Mouse (Mus musculus) adrenal gland, adult (tissue): ENCODE results near the gene Atxn2.
"Not testable (repeated sequence)": the region's sequence is repeated elsewhere in the genome, so short reads cannot be mapped to it uniquely, and the experiment has no call there.

Source experiments
- DNase-seq, 2 experiments: peaks; one replicate each; pipeline ENCODE4 v3.0.0; 2022 to 2023; ENCODE audit warnings: low spot score in 1 of 2; ENCODE audit not compliant: inconsistent age in 2 of 2

Atxn2 gene

DNA sequence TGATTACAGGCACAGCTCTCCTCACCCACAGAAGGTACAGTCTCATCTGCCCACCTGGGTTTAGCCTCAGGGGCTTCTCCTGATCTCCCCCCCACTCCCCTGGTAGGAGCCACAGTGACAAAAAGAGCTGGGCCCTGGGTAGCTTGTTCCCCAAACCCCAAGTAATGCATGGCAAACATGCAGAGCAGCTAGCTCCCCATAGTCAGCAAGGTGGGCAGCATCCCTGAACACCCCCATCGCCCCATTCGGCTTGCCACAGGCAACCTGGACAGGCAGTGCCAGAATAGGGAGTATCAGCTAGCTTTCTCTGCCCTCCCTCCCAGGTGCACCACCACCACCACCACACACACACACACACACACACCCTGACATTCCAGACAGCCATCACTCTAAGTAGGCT, 122.0 kb downstream of the Atxn2 start:
- no peak for DNase-seq

DNA sequence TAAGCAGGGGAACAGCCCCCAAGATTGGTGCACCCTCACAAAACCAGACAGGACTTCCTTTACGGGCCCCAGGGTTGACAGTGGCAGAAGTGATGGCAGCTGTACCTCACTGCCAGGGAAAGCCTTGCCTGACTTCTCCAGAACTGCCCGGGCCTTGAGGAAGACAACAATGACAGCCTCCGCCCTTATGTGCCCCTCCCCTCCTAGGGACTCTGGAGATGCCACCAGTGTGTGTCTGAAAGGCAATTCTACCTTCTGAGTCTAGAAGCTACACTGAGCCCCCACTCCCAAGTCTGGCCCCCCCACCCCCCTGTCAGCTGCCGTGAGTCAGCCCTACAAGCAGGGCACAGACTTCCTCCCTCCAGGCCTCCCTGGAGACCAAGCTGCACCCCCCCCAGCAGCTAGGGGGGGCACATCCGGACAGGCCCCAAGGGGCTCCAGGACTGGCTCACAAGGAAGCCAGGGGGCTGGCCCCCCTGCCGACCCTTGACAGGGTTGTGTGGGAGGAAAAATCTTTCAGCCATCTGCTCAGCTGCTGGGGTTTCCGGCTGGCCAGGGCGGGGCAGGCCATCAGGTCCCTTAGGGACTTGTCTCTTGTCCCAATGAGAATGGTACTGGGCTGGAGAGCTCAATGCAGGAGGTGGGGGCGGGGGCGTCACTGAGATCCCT, 122.6 kb downstream of the Atxn2 start:
- peak; percentile 85 to 86 for DNase-seq

DNA sequence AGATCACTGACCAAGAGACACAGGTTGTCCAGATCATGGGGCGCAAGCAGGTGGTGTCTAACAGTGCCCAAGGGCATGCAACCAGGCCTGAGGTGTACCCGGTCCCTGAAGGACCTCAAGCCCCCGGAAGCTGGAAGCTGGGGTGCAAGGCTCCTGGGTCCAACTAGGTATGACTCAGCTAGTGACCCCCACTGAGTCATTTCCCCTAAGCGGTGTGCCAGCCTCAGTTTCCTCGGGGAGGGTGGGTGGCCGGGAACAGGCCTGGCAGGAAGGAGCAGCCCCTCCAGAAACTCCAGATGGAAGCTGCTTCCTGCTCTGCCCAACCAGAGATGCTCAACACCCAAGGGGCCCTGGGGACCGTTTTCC, 123.1 kb downstream of the Atxn2 start:
- DNase-seq: no peak

DNA sequence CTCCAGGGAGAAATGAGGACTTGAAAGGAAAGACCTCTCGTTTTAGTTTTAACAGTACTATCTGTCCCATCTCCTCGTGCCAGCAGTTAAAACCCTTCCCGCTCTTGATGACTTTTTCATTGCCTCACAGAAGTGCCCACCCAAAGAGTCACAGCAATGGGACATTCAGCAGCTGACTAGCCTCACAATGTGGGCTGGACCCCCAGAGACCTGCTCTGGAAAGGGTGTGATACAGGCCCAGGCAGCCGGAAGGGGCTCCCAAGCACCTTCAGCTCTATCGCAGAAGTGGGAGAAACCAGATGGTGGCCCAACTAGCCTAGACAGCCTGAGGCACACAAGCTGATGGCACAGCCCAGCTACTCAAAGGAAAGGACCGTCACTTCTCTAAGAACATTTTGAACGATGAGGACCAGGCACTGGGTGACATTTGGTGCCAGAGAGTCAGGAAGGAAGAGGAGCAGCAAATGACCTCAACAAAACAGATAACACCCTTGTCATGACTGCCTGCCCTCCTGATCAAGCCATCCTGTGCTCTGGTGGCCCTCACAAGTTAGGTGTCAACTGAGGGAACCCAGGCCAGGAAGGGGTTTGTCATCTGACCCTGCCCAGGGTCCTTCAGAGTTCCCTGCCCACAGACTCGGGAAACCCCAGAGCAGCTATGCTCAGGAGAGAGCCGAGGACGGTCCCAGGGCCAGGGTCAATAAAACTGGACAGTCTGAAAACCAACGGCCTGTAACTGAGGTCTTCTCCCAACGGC, 124.0 kb downstream of the Atxn2 start:
- peak; percentile 65 to 84 for DNase-seq

DNA sequence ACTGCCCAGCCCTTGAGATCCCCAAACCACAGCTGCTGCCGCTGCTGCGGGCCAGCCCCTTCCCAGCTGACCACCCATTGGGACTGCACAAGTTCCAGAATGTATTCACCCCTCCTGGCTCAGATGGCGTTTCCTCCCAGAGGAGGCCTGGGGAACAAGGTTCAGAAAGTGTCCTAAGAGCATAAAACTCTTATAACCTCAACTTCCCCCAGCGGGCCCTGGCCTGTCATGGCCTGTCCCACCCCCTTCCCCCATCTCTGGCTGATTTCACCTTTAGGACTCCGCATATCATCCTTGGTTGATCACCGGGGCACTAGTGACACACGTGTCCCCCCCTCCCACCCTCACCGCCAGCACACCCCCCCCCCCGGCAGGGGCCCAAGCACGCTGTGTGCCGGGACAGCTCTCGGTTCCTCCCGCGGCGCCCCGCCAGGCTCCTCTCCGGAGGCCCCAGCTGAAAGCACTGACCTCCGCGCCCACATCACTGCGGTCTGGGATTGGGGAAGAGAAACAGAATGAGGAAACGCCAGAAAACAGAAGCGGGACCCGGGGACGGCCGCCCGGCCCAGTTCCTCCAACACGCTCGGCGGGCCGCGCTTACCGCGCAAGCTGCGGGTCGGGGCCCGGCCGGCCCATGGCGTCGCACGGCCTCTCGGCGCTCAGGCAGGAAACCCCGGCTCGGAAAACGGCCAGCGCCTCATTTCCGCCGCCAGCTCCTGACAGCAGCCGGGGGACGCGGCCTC, 125.0 kb downstream of the Atxn2 start:
- DNase-seq: peak in 1 of 2 experiments; percentile 75

DNA sequence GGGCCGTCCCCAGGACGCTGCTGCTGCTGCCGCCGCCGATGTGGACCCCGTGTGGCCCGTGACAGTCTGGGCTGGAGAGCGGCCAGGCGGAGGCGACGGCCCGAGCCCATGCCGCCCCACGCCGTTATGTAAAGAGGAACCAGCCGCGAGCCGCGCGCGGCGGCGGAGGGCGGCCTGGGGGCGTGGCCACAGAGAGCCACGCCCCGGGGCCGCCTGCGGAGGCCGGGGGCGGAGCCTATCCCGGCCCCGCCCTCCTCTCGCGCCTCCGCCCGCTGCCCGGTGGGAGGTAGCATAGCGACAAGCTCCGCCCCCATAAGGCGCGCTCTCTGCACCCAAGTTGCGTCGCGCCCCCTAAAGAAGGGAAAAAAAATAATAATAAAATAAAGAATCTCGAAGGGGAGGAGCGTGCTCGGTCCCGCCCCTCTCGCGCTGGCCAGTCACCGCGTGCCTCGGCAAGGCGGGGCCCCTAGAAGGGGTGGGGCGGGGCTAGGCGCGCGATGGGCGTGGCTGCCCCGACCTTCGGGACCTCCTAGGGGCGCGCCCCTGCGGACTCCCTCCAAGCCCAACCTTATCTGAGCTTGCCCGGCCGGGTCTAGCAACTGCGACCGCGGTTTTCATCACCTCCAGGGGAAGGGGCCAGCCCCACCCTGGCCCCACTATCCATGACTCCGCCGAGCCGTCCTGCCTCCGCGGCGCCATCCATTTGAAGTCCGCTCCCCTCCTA, 125.7 kb downstream of the Atxn2 start:
- DNase-seq: peak; percentile 97 to 98

DNA sequence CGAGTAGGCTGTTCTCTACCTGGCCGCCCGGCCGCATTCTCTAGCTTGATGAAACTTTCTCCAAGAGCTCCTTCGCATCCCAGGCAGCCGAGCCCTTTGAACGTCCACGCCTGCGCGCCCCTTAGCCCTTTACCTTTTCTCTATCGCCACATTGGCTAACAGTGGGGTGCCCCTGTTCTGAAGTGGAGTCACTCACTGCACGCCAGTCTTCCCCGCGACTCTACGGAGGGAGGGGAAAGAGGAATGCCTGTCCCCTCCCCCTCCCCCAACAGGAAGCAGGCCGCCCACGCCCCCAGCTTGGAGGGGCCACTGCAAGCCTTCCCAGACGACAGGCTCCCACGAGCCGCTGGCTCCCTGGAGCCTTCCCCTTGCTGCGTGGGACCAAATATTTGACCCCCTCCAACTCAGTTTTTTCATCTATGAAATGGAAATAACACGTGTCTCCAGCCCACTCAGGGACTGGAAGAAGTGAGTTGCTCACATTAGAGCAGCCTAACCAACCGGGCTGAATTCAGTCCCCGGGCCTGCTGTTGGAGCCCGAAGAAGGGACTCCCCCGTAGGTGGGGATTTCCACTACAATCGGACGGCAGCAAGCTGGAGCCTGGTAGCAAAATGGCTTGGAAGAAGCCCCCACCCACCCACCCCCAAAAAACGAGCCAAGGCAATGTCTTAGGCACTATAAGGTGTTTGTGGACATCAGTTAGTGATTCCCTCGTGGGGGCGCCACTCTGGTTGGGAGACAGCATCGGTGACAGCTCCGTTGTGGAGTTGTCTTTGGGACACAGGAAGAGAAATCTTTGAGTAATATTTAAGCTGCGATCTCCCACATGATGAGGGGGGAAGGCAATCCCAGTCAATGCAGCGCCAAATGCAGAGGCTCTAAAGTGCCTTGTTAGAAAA, 126.6 kb downstream of the Atxn2 start, which contains the start of gene Sh2b3:
Gene Sh2b3, minus strand, starts transcription at position 206 of the 900 bp plus-strand sequence.
- no peak for DNase-seq

DNA sequence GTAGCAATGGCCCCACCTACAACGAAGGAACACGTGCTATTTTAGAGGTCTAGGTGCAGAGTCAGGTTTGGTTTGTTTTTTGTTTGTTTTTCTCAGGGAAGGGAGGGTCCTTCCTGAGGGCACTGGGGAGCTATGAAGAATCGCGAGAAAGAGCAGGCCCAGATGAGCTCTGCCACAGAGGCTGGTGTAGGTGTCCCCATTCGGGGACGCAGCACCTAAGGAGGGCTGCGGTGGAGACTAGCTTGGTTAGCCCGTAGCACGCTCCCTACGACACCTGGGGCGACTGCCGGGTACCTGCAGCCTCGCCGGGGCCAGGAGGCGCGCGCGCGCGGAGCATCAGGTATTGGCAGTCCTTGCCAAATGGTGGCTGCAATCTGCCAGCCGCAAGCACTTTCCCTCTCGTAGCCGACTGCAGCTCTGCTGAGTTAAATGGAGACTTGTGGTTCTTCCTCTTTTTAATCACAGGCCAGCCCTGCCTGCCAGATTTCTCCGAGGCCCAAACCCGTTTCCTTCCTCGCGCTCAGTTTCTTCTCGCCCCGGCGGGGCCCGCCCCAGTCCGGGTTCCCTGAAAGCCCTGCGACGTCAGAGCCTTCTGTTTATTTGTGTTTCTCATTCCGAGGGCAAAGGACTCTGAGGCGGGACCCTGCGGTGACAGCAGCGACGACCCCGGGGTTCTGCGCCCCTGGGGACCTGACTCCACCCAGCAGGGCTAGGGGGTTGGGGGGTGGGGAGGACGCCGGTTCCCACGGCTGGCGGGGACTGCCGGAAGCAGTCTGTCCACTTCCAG, 127.4 kb downstream of the Atxn2 start:
- peak; percentile 71 to 87 for DNase-seq

DNA sequence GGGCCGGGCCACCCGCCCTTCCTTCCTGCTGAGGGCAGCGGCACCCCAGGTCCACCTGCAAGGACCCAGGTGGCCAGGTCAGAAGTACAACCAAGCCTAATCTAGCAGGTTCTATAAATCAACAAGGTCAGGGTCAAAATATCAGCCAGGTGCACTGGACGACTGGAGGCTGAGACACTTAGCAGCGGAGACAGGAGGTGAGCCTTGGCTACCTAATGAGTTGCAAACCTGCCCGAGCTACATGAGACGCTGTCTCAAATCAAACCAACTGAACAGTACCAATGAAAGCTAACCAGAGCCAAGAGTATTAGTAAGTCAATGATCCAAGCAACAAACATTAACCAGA, 128.0 kb downstream of the Atxn2 start:
- no peak for DNase-seq

DNA sequence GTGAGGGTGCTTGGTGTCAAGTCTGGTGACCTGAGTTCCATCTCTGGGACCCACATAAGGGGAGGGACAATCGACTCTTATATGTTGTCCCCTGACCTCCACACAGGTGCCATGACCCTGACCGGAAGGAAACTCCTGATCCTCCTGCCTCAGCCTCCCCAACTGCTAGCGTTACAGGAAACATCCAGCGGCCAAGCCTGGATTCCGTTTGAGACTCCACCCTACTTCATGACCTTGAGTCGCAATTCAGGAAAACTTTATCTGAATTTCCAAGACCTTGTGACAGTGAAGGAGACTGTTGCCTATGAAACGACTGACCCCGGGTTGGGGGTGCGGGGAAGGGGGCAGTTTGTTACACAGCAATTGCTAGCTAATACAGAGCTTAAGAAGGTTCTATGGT, 130.4 kb downstream of the Atxn2 start:
- no peak for DNase-seq

DNA sequence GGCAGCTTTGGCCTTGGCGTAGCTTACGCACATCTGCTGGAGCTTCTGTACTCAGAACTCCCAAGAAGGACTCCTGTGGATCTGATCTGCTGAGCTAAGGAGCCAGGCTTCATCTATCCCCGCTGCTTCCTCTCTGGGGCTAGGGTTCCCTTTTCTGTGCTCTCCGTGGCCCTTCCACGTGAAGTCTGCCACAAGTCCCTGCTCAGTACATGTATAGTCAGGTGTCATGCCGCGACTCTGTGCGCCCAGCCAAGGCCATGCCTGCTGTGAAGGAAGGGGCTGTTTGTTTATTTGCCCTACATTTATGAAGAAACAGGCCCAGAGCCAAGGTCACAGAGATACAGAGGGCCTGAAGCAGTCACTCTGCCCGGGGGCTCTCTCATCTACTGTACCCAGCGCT, 130.8 kb downstream of the Atxn2 start:
- peak; percentile 70 to 87 for DNase-seq

DNA sequence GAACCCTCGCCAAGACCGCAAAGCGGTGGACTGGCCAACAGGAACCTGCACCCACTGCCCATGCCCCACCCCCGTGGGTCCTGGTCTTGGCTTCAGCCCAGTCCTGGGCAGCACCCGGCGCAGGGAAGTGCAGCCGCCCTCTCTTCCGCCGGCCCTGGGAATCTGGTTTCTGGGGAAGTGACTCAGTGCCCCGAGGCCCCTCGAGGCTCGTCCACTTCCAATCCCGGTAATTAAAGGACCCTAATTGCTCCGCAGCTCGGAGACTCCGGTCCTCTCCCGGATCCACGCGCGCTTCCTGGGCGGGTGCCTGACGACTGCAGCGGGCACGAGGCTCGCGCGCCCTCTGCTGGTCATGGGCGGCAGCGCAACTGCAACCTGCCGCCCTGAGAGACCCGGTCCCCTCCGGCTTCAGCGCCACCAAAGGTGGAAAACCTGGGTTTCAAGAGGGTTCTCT, 131.6 kb downstream of the Atxn2 start:
- peak; percentile 86 to 95 for DNase-seq

DNA sequence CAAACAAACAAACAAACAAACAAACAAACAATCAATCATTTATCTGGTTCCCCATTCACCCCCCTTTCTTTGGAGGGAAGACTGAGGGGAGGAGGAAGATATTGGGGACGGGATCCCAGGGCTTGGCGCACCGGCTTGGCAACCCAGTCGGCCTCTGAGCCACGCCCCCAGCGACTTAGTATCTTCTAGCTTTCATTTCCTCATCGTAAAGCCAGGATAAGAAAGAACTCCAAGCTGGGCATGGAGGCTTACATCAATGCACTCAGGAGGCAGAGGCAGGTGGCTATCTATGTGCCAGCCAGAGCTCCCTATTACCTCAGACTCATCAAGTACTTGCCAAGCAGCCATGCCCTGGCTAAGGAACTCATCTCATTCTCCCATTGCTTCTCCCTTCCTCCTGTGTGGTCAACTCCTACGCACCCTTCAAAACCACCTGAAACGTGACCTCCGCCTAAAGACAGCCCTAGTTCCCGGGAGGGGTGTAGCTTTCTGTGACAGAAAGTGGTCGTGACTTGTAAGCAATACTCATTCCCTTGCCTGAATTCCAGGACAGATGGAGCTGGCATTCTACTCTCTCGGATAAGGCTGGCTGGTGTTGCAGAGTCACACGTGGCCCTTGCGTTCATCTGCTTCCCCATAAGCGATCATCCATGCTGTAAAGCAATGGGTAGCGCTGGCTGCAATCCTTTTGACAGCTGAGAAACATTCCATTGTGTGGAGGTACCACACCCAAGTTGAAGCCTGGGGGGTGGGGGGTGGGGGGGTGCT, 132.2 kb downstream of the Atxn2 start:
- no peak for DNase-seq

DNA sequence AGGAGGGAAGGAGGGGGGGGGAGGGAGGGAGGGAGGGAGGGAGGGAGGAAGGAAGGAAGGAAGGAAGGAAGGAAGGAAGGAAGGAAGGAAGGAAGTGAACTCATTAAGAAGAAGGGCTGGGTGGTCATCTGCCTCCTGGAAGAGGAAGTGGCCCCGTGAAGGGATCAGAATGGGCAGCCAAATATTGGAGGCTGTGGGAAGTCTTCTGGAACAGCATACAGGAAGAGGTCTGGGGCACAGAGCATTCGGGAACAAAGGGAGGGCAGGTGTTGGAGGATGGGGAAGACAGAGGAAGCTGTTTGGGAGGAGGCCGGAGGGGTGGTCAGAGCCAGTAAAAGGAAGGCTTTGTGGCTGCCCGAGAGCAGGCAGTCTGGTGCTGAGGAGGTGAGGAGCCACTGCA, 134.2 kb downstream of the Atxn2 start:
- DNase-seq: peak in 1 of 2 experiments; percentile 48

DNA sequence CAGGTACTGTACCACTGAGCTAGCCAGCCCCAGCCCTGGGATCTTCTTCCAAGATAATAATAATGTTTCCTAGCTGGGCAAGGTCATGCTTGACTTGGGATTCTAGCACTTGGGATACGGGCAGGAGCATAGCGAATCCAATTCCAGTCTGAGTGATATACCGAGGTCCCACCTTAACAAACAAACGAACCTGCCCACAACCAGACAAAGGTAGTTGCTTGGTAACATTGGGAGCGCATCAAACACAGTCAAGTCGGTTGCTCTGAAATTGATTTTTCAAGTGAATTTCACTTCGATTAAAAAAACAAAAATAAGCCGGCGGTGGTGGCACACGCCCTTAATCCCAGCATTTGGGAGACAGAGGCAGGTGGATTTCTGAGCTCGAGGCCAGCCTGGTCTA, 135.2 kb downstream of the Atxn2 start:
- no peak for DNase-seq

DNA sequence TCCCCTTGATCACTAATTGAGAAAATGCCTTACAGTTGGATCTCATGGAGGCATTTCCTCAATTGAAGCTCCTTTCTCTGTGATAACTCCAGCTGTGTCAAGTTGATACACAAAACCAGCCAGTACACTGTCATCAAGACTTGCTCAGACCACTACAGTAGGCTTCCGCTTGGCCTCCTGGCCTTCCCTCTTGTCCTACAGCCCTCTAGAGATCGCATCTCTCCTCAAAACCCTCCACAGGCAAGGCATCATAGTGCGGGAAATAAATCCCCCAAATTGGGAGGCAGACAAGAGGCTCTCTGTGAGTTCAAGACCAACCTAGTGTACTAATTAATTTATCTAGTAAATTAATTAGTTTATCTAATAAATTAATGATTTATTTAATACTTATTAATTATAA, 136.1 kb downstream of the Atxn2 start:
- not testable (repeated sequence) for DNase-seq

DNA sequence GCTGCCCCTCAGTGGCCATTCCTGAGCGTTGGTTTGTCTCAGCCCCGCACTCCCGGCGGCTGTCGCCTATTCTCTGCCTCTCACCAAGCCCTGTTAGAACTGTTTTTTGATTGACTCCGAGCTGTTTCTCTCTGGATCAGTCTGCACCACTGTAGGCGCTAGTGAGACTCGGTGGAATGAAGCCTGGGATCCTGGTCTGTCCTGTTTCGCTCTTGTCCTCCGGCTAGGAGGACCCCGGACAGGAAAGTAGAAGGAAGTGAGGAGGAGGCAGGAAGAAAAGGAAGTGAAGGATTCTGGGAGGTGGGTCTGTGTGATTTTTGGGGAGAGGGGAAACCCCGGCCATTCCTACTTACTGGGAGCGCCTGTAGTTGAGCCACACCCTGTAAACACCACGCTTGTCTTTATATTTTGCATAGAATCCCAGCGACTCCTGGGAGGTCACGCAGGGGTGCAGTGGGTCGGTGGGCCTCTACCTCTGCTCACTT, 136.9 kb downstream of the Atxn2 start:
- DNase-seq: peak; percentile 61 to 90

DNA sequence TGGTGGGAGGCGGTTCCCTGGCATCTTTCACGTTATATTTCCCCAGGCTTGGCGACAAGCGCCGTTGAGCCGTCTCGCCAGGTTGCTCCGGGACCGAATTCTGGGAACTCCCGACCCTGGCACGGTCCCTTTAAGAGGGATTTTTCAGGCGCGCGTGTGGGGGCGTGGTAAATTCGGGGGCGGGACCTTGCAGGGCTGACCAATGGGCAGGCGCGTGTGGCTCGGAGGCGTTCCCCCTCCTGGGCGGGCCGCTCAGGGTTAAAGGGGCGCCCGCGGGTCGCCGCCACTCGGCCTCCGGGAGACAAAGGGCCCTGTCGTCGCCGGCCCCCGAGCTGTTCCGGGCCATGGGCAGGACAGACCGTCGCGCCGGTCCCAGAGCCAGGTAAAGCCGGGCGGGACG, 137.6 kb downstream of the Atxn2 start, which contains the start of gene Pheta1:
Gene Pheta1, plus strand, starts transcription at position 242 of the 400 bp plus-strand sequence.
- DNase-seq: peak; percentile 93 to 98
